Mouse (Mus musculus): ENCODE measurements at regions not wholly inside any gene's neighbourhood (a gene's known extent, or its start where the extent isn't known, plus 50 kb on each side); places are given as distances from the start of the nearest gene placed in this dataset.
"Not testable (repeated sequence)": the region's sequence is repeated elsewhere in the genome, so short reads cannot be mapped to it uniquely, and the experiment has no call there.

GRCm38 (mm10) chr8:112257311-112257894 lies 242.6 kb upstream of the Gm6793 start:
- ATAC-seq (replicated peaks; ENCODE audit: low FRiP score, low TSS enrichment, low read depth), result no peak
- DNase-seq (ENCODE audit: low spot score), result no peak
- H3K36me3 ChIP-seq (ENCODE audit: control insufficient read depth, insufficient read depth, low read length), result no peaks in the 10 kb centered on the region
- no peaks in the 10 kb centered on the region for H3K4me1 ChIP-seq (replicated peaks; ENCODE audit: control insufficient read depth, insufficient read depth, low read length)
- H3K9me3 ChIP-seq (ENCODE audit: control insufficient read depth, low read length), result no peaks in the 10 kb centered on the region
- 24% methylated on average over 18 of the region's 18 CpGs for WGBS
- peak overlapping the region; percentile 12; the same call in 1 of the 2 replicates for H3K4me2 ChIP-seq (ENCODE audit: low read length)
- H3K4me3 ChIP-seq (ENCODE audit: low read depth, low read length), result no peak overlapping the region
- H3K9ac ChIP-seq (ENCODE audit: low read length), result no peak overlapping the region
- no peaks in the 10 kb centered on the region for H3K27me3 ChIP-seq (replicated peaks; ENCODE audit: control insufficient read depth, insufficient read depth, low read length)
- no peak overlapping the region for H3K27ac ChIP-seq (ENCODE audit: low read depth)

GRCm38 (mm10) chr8:112246629-112247028 lies 231.8 kb upstream of the Gm6793 start:
- H3K27ac ChIP-seq (ENCODE audit: low read depth); H3K36me3 ChIP-seq (ENCODE audit: control insufficient read depth, insufficient read depth, low read length); H3K9ac ChIP-seq (ENCODE audit: low read length); DNase-seq (ENCODE audit: low spot score); H3K4me2 ChIP-seq (ENCODE audit: low read length); H3K9me3 ChIP-seq (ENCODE audit: control insufficient read depth, low read length); H3K4me3 ChIP-seq (ENCODE audit: low read depth, low read length); H3K27me3 ChIP-seq (replicated peaks; ENCODE audit: control insufficient read depth, insufficient read depth, low read length); H3K4me1 ChIP-seq (replicated peaks; ENCODE audit: control insufficient read depth, insufficient read depth, low read length); ATAC-seq (replicated peaks; ENCODE audit: low FRiP score, low TSS enrichment, low read depth): not testable (repeated sequence)
- WGBS, result 90% methylated on average over 2 of the region's 2 CpGs

GRCm38 (mm10) chr8:112238681-112239080 lies 223.8 kb upstream of the Gm6793 start:
- 68% methylated on average over 9 of the region's 9 CpGs for WGBS
- no peak overlapping the region for H3K9ac ChIP-seq (ENCODE audit: low read length)
- no peaks in the 10 kb centered on the region for H3K9me3 ChIP-seq (ENCODE audit: control insufficient read depth, low read length)

GRCm38 (mm10) chr8:112236751-112237150 lies 221.9 kb upstream of the Gm6793 start:
- WGBS, result 89% methylated on average over 19 of the region's 19 CpGs
- not testable (repeated sequence) for H3K4me1 ChIP-seq (replicated peaks; ENCODE audit: control insufficient read depth, insufficient read depth, low read length)

More at GRCm38 (mm10) chr8:112238681-112239080, 223.8 kb upstream of the Gm6793 start:
- H3K4me2 ChIP-seq (ENCODE audit: low read length), result no peak overlapping the region
- no peak for DNase-seq (ENCODE audit: low spot score)
- H3K36me3 ChIP-seq (ENCODE audit: control insufficient read depth, insufficient read depth, low read length), result no peaks in the 10 kb centered on the region
- ATAC-seq (replicated peaks; ENCODE audit: low FRiP score, low TSS enrichment, low read depth), result no peak
- H3K4me1 ChIP-seq (replicated peaks; ENCODE audit: control insufficient read depth, insufficient read depth, low read length), result no peaks in the 10 kb centered on the region
- no peak overlapping the region for H3K27ac ChIP-seq (ENCODE audit: low read depth)
- H3K27me3 ChIP-seq (replicated peaks; ENCODE audit: control insufficient read depth, insufficient read depth, low read length), result no peaks in the 10 kb centered on the region
- no peak overlapping the region for H3K4me3 ChIP-seq (ENCODE audit: low read depth, low read length)

GRCm38 (mm10) chr8:112219656-112220055 lies 204.8 kb upstream of the Gm6793 start:
- no peak for ATAC-seq (replicated peaks; ENCODE audit: low FRiP score, low TSS enrichment, low read depth)
- no peak overlapping the region for H3K27ac ChIP-seq (ENCODE audit: low read depth)
- WGBS, result 88% methylated on average over 6 of the region's 6 CpGs
- H3K4me3 ChIP-seq (ENCODE audit: low read depth, low read length), result no peak overlapping the region
- H3K4me1 ChIP-seq (replicated peaks; ENCODE audit: control insufficient read depth, insufficient read depth, low read length), result no peaks in the 10 kb centered on the region
- no peaks in the 10 kb centered on the region for H3K27me3 ChIP-seq (replicated peaks; ENCODE audit: control insufficient read depth, insufficient read depth, low read length)
- no peak for DNase-seq (ENCODE audit: low spot score)
- no peak overlapping the region for H3K9ac ChIP-seq (ENCODE audit: low read length)
- no peaks in the 10 kb centered on the region for H3K9me3 ChIP-seq (ENCODE audit: control insufficient read depth, low read length)
- no peaks in the 10 kb centered on the region for H3K36me3 ChIP-seq (ENCODE audit: control insufficient read depth, insufficient read depth, low read length)
- H3K4me2 ChIP-seq (ENCODE audit: low read length), result no peak overlapping the region

More at GRCm38 (mm10) chr8:112236751-112237150, 221.9 kb upstream of the Gm6793 start:
- not testable (repeated sequence) for H3K36me3 ChIP-seq (ENCODE audit: control insufficient read depth, insufficient read depth, low read length); DNase-seq (ENCODE audit: low spot score); H3K27ac ChIP-seq (ENCODE audit: low read depth); H3K9me3 ChIP-seq (ENCODE audit: control insufficient read depth, low read length); H3K4me2 ChIP-seq (ENCODE audit: low read length); H3K4me3 ChIP-seq (ENCODE audit: low read depth, low read length); ATAC-seq (replicated peaks; ENCODE audit: low FRiP score, low TSS enrichment, low read depth); H3K27me3 ChIP-seq (replicated peaks; ENCODE audit: control insufficient read depth, insufficient read depth, low read length); H3K9ac ChIP-seq (ENCODE audit: low read length)

- H3K9ac ChIP-seq (ENCODE audit: low read length), result no peak overlapping the region
- no peaks in the 10 kb centered on the region for H3K36me3 ChIP-seq (ENCODE audit: control insufficient read depth, insufficient read depth, low read length)
- no peaks in the 10 kb centered on the region for H3K4me1 ChIP-seq (replicated peaks; ENCODE audit: control insufficient read depth, insufficient read depth, low read length)
- no peak overlapping the region for H3K4me2 ChIP-seq (ENCODE audit: low read length)
- no peak overlapping the region for H3K27ac ChIP-seq (ENCODE audit: low read depth)
- ATAC-seq (replicated peaks; ENCODE audit: low FRiP score, low TSS enrichment, low read depth) (no peak), DNase-seq (ENCODE audit: low spot score) (no peak)
- WGBS, result 89% methylated on average over 5 of the region's 5 CpGs
- H3K9me3 ChIP-seq (ENCODE audit: control insufficient read depth, low read length), result no peaks in the 10 kb centered on the region
- no peaks in the 10 kb centered on the region for H3K27me3 ChIP-seq (replicated peaks; ENCODE audit: control insufficient read depth, insufficient read depth, low read length)
- H3K4me3 ChIP-seq (ENCODE audit: low read depth, low read length), result no peak overlapping the region
Observed at GRCm38 (mm10) chr8:112212170-112212569, 197.3 kb upstream of the Gm6793 start.

- Histone ChIP-seq H3K4me1 (replicated peaks; ENCODE audit: control insufficient read depth, insufficient read depth, low read length) (no peaks in the 10 kb centered on the region), H3K4me2 (ENCODE audit: low read length) (no peak overlapping the region), H3K36me3 (ENCODE audit: control insufficient read depth, insufficient read depth, low read length) (no peaks in the 10 kb centered on the region), H3K9ac (ENCODE audit: low read length) (no peak overlapping the region), H3K4me3 (ENCODE audit: low read depth, low read length) (no peak overlapping the region), H3K9me3 (ENCODE audit: control insufficient read depth, low read length) (no peaks in the 10 kb centered on the region), H3K27me3 (replicated peaks; ENCODE audit: control insufficient read depth, insufficient read depth, low read length) (no peaks in the 10 kb centered on the region), H3K27ac (ENCODE audit: low read depth) (no peak overlapping the region)
- ATAC-seq (replicated peaks; ENCODE audit: low FRiP score, low TSS enrichment, low read depth) (no peak), DNase-seq (ENCODE audit: low spot score) (no peak)
- 41% methylated on average over 1 of the region's 1 CpGs for WGBS
Observed at GRCm38 (mm10) chr8:112196423-112196822, 181.6 kb upstream of the Gm6793 start.

- H3K27ac ChIP-seq (ENCODE audit: low read depth), result no peak overlapping the region
- H3K4me1 ChIP-seq (replicated peaks; ENCODE audit: control insufficient read depth, insufficient read depth, low read length), result no peaks in the 10 kb centered on the region
- no peak for DNase-seq (ENCODE audit: low spot score)
- no peak overlapping the region for H3K4me3 ChIP-seq (ENCODE audit: low read depth, low read length)
- no peaks in the 10 kb centered on the region for H3K27me3 ChIP-seq (replicated peaks; ENCODE audit: control insufficient read depth, insufficient read depth, low read length)
- H3K4me2 ChIP-seq (ENCODE audit: low read length), result no peak overlapping the region
- H3K9me3 ChIP-seq (ENCODE audit: control insufficient read depth, low read length), result no peaks in the 10 kb centered on the region
- ATAC-seq (replicated peaks; ENCODE audit: low FRiP score, low TSS enrichment, low read depth), result no peak
- no peaks in the 10 kb centered on the region for H3K36me3 ChIP-seq (ENCODE audit: control insufficient read depth, insufficient read depth, low read length)
- H3K9ac ChIP-seq (ENCODE audit: low read length), result no peak overlapping the region
- WGBS, result 61% methylated on average over 2 of the region's 2 CpGs
Observed at GRCm38 (mm10) chr8:112195880-112196279, 181.0 kb upstream of the Gm6793 start.

- Histone ChIP-seq H3K36me3 (ENCODE audit: control insufficient read depth, insufficient read depth, low read length) (no peaks in the 10 kb centered on the region), H3K27ac (ENCODE audit: low read depth) (no peak overlapping the region), H3K4me1 (replicated peaks; ENCODE audit: control insufficient read depth, insufficient read depth, low read length) (no peaks in the 10 kb centered on the region), H3K9me3 (ENCODE audit: control insufficient read depth, low read length) (no peaks in the 10 kb centered on the region), H3K9ac (ENCODE audit: low read length) (no peak overlapping the region), H3K27me3 (replicated peaks; ENCODE audit: control insufficient read depth, insufficient read depth, low read length) (no peaks in the 10 kb centered on the region), H3K4me2 (ENCODE audit: low read length) (no peak overlapping the region), H3K4me3 (ENCODE audit: low read depth, low read length) (no peak overlapping the region)
- ATAC-seq (replicated peaks; ENCODE audit: low FRiP score, low TSS enrichment, low read depth), result no peak
- DNase-seq (ENCODE audit: low spot score), result no peak
- 78% methylated on average over 3 of the region's 3 CpGs for WGBS
Observed at GRCm38 (mm10) chr8:112191846-112192245, 177.0 kb upstream of the Gm6793 start.

All from intestine, embryonic 14.5 days (tissue).